Mouse (Mus musculus) CH12.LX (cell line): ENCODE measurements at regions not wholly inside any gene's neighbourhood (a gene's known extent, or its start where the extent isn't known, plus 50 kb on each side); places are given as distances from the start of the nearest gene placed in this dataset.

ENCODE experiments used
- DNase-seq: peaks from one replicate; pipeline ENCODE4 v3.0.0-alpha.2; 2013; ENCODE audit errors: extremely low read depth
- H3K27ac ChIP-seq: 2 replicates; pipeline ENCODE4 v1.5.1; 2012; ENCODE audit warnings: low read depth, mild to moderate bottlenecking, control low read depth, moderate library complexity; ENCODE audit not compliant: insufficient read depth
- H3K27me3 ChIP-seq: replicated peaks from 2 replicates; pipeline ENCODE3; 2012; ENCODE audit warnings: inconsistent platforms
- H3K36me3 ChIP-seq, 2 experiments: replicated peaks in 1 of 2; 2 replicates each; pipeline versions ENCODE3 to v1.6.1; 2012; ENCODE audit warnings: inconsistent platforms in 1 of 2, low read length in 1 of 2, mild to moderate bottlenecking in 1 of 2, mixed read lengths in 1 of 2, moderate library complexity in 1 of 2; ENCODE audit not compliant: control insufficient read depth in 1 of 2, insufficient read depth in 1 of 2
- H3K4me1 ChIP-seq, 2 experiments: 2 replicates each; pipeline ENCODE4 v1.6.1; 2012; ENCODE audit warnings: inconsistent platforms in 1 of 2, moderate library complexity in 1 of 2; ENCODE audit not compliant: insufficient read depth in 2 of 2, control insufficient read depth in 1 of 2
- H3K4me2 ChIP-seq: 2 replicates; pipeline ENCODE4 v1.6.1; 2012; ENCODE audit warnings: low read depth, mild to moderate bottlenecking, control low read depth; ENCODE audit not compliant: poor library complexity, insufficient read depth, severe bottlenecking
- H3K4me3 ChIP-seq, 3 experiments: fragments of 150-350 bp in 1 of 3; sonication (generic) in 1 of 3; replicated peaks in 1 of 3; 2 replicates each; pipeline versions ENCODE3 to v1.5.1; 2011 to 2012; ENCODE audit warnings: low read depth in 2 of 3, low read length in 2 of 3, mild to moderate bottlenecking in 2 of 3, moderate library complexity in 2 of 3, control low read depth in 1 of 3, improper control_type of control experiment in 1 of 3, inconsistent platforms in 1 of 3, mixed read lengths in 1 of 3; ENCODE audit not compliant: poor library complexity in 1 of 3
- H3K79me2 ChIP-seq: replicated peaks from 2 replicates; pipeline ENCODE4 v1.6.1; 2012; ENCODE audit warnings: mild to moderate bottlenecking, moderate library complexity; ENCODE audit not compliant: control insufficient read depth, poor library complexity, insufficient read depth, severe bottlenecking; ENCODE audit errors: extremely low read depth
- H3K9ac ChIP-seq: 2 replicates; pipeline ENCODE4 v1.6.1; 2012; ENCODE audit warnings: low read depth, mild to moderate bottlenecking, control low read depth, moderate library complexity; ENCODE audit not compliant: insufficient read depth
- H3K9me3 ChIP-seq: replicated peaks from 2 replicates; pipeline ENCODE3; 2012; ENCODE audit warnings: low read length, inconsistent platforms, mixed read lengths
- BHLHE40 ChIP-seq: IDR thresholded peaks from 2 replicates; pipeline ENCODE4 v1.6.1; 2011; ENCODE audit warnings: mild to moderate bottlenecking, low read depth, low read length, improper control_type of control experiment
- RCOR1 ChIP-seq: conservative IDR thresholded peaks from 2 replicates; pipeline ENCODE4 v1.6.1; 2012; ENCODE audit warnings: low read depth, mild to moderate bottlenecking, inconsistent platforms, low read length, improper control_type of control experiment
- TBP ChIP-seq: conservative IDR thresholded peaks from 2 replicates; pipeline ENCODE4 v1.6.1; 2011; ENCODE audit warnings: low read depth, low read length, improper control_type of control experiment
- USF1 ChIP-seq: IDR thresholded peaks from 2 replicates; pipeline ENCODE4 v1.6.1; 2014; ENCODE audit warnings: low read depth, mild to moderate bottlenecking, inconsistent platforms, low read length, improper control_type of control experiment
- USF2 ChIP-seq: conservative IDR thresholded peaks from 2 replicates; pipeline ENCODE4 v1.6.1; 2011; ENCODE audit warnings: low read depth, low read length, improper control_type of control experiment
- dilution Hi-C: fragments of 300-500 bp; cut with MboI; formaldehyde crosslinking; loops from 2 replicates; pipeline ENCODE4 v1.14.3; 2020; ENCODE audit warnings: low sequenced_read_pairs; ENCODE audit not compliant: extremely low pct_unique_long_range_greater_than_20kb, extremely low pct_ligation_motif_present
- in situ Hi-C: fragments of 300-500 bp; cut with MboI; formaldehyde crosslinking; loops from 3 replicates; pipeline ENCODE4 v1.14.3; 2019; ENCODE audit warnings: low sequenced_read_pairs, low pct_ligation_motif_present, low pct_unique_long_range_greater_than_20kb, mixed read lengths

- Histone ChIP-seq H3K79me2 (no peaks in the 10 kb centered on the region), H3K4me3 (no peak overlapping the region), H3K4me2 (no peak overlapping the region), H3K27ac (no peak overlapping the region), H3K36me3 (no peaks in the 10 kb centered on the region), H3K9me3 (no peaks in the 10 kb centered on the region), H3K27me3 (no peaks in the 10 kb centered on the region), H3K4me1 (peaks cover 6 to 16% of the 10 kb centered on the region in 2 experiments), H3K9ac (no peak overlapping the region)
- TF ChIP-seq TBP: no peak
- TF ChIP-seq BHLHE40: peak; percentile 32; the same call in 1 of the 2 replicates
- peak; percentile 54; the same call in 1 of the 2 replicates for TF ChIP-seq USF2
- no peak for TF ChIP-seq RCOR1
- TF ChIP-seq USF1: peak; percentile 62
- no peak for DNase-seq
- dilution Hi-C loops (no loop called here), in situ Hi-C loops (no loop called here)
These were observed 51.3 kb upstream of the Arid1b start for GRCm38 (mm10) chr17:4942868-4943267.
